Mouse (Mus musculus) erythroblast, embryonic 14.5 days (primary cell): ENCODE results near the gene Prss42.

ENCODE experiments used
- GATA1 ChIP-seq: IDR thresholded peaks from 2 replicates; pipeline ENCODE4 v1.6.1; 2012; ENCODE audit warnings: low read length, inconsistent platforms, mixed read lengths
- TAL1 ChIP-seq: IDR thresholded peaks from 3 replicates; pipeline ENCODE4 v1.6.1; 2012; ENCODE audit warnings: low read length, inconsistent platforms, mixed read lengths

GRCm38 (mm10) chr9:110778559-110778958 lies 19.4 kb upstream of the Prss42 start:
- TF ChIP-seq GATA1 (no peak), TAL1 (no peak)
